Mouse (Mus musculus) liver, embryonic 12.5 days (tissue): ENCODE data around the gene Itpkc. TPM values are rescaled to one million over a fixed set of nuclear protein-coding genes. Genes with fewer than 3 reads are reported as not detected.

Source experiments
- ATAC-seq: fragments of 200-750 bp; cut with Nextera tagmentation; 2 replicates; pipeline ENCODE4 v1.8.0; 2017; ENCODE audit warnings: moderate number of reproducible peaks, mild to moderate bottlenecking, moderate library complexity
- H3K27ac ChIP-seq: fragments of 300-500 bp; sonication (generic); 2 replicates; pipeline ENCODE4 v1.5.1; 2016; ENCODE audit warnings: mild to moderate bottlenecking
- H3K27me3 ChIP-seq: fragments of 300-500 bp; sonication (generic); replicated peaks from 2 replicates; pipeline ENCODE4 v1.6.1; 2016; ENCODE audit warnings: mild to moderate bottlenecking, moderate library complexity
- H3K36me3 ChIP-seq: fragments of 300-500 bp; sonication (generic); 2 replicates; pipeline ENCODE4 v1.6.1; 2016; ENCODE audit warnings: mild to moderate bottlenecking, moderate library complexity
- H3K4me1 ChIP-seq: fragments of 300-500 bp; sonication (generic); 2 replicates; pipeline ENCODE4 v1.6.1; 2016
- H3K4me2 ChIP-seq: fragments of 300-500 bp; sonication (generic); 2 replicates; pipeline ENCODE4 v1.6.1; 2016; ENCODE audit warnings: mild to moderate bottlenecking, moderate library complexity
- H3K4me3 ChIP-seq: fragments of 300-500 bp; sonication (generic); 2 replicates; pipeline ENCODE4 v1.5.1; 2016; ENCODE audit warnings: mild to moderate bottlenecking, moderate library complexity
- H3K9ac ChIP-seq: fragments of 300-500 bp; sonication (generic); 2 replicates; pipeline ENCODE4 v1.6.1; 2016; ENCODE audit warnings: mild to moderate bottlenecking, moderate library complexity
- H3K9me3 ChIP-seq: fragments of 300-500 bp; sonication (generic); replicated peaks from 2 replicates; pipeline ENCODE4 v1.6.1; 2016; ENCODE audit warnings: mild to moderate bottlenecking, moderate library complexity
- WGBS: fragments of 180-500 bp; shearing (Covaris S2); methylation state at CpG from one replicate; pipeline ENCODE4 v1.1.7; 2016; ENCODE audit not compliant: insufficient replicate concordance; 5-methylcytosine and 5-hydroxymethylcytosine counted together
- polyA plus RNA-seq: library from polyadenylated mRNA; unstranded; fragments of >200 nt; fragmentation: Nextera tagmentation; extraction: Ambion mirVana; gene quantifications from 2 replicates; pipeline ENCODE4 v1.2.1, GENCODE M21; 2016

Itpkc gene
- polyA plus RNA-seq, 1 experiment from 2014 or later: 4.1 TPM

- Histone ChIP-seq H3K36me3 (peaks cover 89% of the 10 kb centered on the region), H3K4me1 (no peaks in the 10 kb centered on the region), H3K4me2 (no peak overlapping the region), H3K4me3 (no peak overlapping the region), H3K27ac (no peak overlapping the region), H3K9me3 (no peaks in the 10 kb centered on the region), H3K9ac (0 out of 2 replicates have a peak overlapping the region, but pooled peaks have one; percentile 23), H3K27me3 (no peaks in the 10 kb centered on the region)
- WGBS: 62% methylated on average over 2 of the region's 2 CpGs
- ATAC-seq: no peak
Measured at GRCm38 (mm10) chr7:27212626-27213025, 15.8 kb downstream of the Itpkc start.

DNA sequence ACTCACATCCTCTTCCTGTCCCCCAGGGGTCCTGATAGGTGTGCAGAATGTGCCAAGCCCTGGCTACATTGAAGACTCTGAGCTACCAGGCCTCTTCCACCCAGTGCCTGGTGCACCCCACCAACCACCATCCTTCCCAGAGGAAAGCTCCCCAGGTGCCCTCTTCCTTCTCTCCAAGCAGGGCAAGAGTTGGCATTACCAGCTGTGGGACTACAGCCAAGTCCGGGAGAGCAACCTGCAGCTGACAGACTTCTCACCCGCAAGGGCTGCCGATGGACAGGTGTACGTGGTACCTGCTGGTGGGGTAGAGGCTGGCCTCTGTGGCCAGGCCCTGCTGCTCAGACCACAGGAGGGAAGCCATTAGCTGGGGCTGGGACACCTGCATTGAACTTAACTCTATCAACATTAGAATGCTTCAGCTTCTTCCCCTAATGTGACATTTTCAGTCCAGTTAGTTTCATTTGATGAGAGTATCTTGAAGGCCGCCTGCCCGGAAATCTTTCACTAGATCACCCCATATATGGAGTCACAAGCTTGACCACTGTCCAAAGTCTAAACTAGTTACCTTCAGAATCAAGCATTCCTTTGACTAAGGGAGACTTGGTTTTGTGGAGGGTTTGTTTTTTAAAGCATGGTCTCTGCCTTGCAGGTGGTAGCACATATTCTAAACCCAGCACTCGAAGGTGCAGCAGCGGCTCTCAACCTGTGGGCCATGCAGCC, 24.6 kb downstream of the Itpkc start:
- Histone ChIP-seq H3K9ac (no peak overlapping the region), H3K4me2 (no peak overlapping the region), H3K36me3 (peaks cover 54% of the 10 kb centered on the region), H3K27me3 (no peaks in the 10 kb centered on the region), H3K9me3 (no peaks in the 10 kb centered on the region), H3K4me3 (no peak overlapping the region), H3K4me1 (no peaks in the 10 kb centered on the region), H3K27ac (no peak overlapping the region)
- WGBS: 88% methylated on average over 8 of the region's 8 CpGs
- ATAC-seq: no peak

- H3K4me3 ChIP-seq: no peak overlapping the region
- H3K9ac ChIP-seq: no peak overlapping the region
- H3K27me3 ChIP-seq: no peaks in the 10 kb centered on the region
- 85% methylated on average over 8 of the region's 8 CpGs for WGBS
- peaks cover 25% of the 10 kb centered on the region for H3K4me1 ChIP-seq
- no peak overlapping the region for H3K4me2 ChIP-seq
- peaks cover 43% of the 10 kb centered on the region for H3K36me3 ChIP-seq
- no peaks in the 10 kb centered on the region for H3K9me3 ChIP-seq
- ATAC-seq: no peak
- no peak overlapping the region for H3K27ac ChIP-seq
Measured at GRCm38 (mm10) chr7:27198779-27199178, 29.7 kb downstream of the Itpkc start.

DNA sequence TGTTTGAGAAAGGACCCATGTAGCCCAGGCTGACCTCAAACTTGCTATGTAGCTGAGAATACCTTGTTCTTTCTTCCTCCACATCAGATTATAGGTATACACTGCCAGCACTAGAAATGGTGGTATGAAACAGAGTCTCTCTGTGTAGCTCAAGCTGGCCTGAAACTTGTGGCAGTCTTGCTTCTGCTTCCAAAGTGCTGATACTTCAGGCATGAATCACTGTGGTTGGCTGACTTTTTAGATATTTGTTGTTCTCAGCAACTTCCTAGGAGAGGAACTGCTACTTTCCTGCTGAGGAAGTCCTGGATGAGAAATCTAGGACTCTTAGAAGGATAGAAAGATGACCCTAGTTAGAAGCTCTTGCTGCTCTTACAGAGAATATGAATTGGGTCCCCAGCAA, 30.1 kb downstream of the Itpkc start:
- Histone ChIP-seq H3K27ac (no peak overlapping the region), H3K4me3 (no peak overlapping the region), H3K27me3 (no peaks in the 10 kb centered on the region), H3K9me3 (no peaks in the 10 kb centered on the region), H3K4me2 (no peak overlapping the region), H3K9ac (no peak overlapping the region), H3K4me1 (peaks cover 30% of the 10 kb centered on the region), H3K36me3 (peaks cover 43% of the 10 kb centered on the region)
- ATAC-seq: no peak

GRCm38 (mm10) chr7:27197634-27198033, 30.8 kb downstream of the Itpkc start:
- no peak for ATAC-seq
- Histone ChIP-seq H3K4me2 (no peak overlapping the region), H3K9me3 (no peaks in the 10 kb centered on the region), H3K36me3 (peaks cover 44% of the 10 kb centered on the region), H3K27me3 (no peaks in the 10 kb centered on the region), H3K4me1 (peaks cover 30% of the 10 kb centered on the region), H3K27ac (no peak overlapping the region; the same call in 1 of the 2 replicates), H3K9ac (no peak overlapping the region), H3K4me3 (no peak overlapping the region)
- 80% methylated on average over 8 of the region's 8 CpGs for WGBS

DNA sequence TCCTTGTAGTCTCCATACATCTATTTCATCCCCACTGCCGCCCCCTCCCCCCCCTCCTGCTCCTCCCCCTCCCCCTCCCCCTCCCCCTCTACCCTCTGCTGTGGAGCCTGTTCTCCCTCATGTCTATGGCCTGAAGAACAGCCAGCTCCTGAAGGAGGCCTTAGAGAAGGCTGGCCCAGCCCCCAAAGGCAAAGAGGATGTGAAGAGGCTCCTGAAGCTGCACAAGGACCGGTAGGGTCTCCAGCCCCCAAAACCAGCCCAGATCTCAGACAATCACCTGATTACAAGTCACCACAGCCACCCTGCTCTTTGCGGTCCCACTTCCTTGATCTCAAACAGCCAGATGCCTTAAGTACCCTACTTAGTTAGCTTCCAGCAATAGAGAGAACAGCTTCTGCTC, 31.3 kb downstream of the Itpkc start:
- H3K4me3 ChIP-seq: no peak overlapping the region; the same call in 1 of the 2 replicates
- H3K9me3 ChIP-seq: no peaks in the 10 kb centered on the region
- peak overlapping the region; percentile 87 for H3K4me2 ChIP-seq
- peak overlapping the region; percentile 84; the same call in 1 of the 2 replicates for H3K27ac ChIP-seq
- ATAC-seq: no peak
- peaks cover 44% of the 10 kb centered on the region for H3K36me3 ChIP-seq
- H3K4me1 ChIP-seq: peaks cover 30% of the 10 kb centered on the region
- no peaks in the 10 kb centered on the region for H3K27me3 ChIP-seq
- 43% methylated on average over 3 of the region's 3 CpGs for WGBS
- no peak overlapping the region; the same call in 1 of the 2 replicates for H3K9ac ChIP-seq

DNA sequence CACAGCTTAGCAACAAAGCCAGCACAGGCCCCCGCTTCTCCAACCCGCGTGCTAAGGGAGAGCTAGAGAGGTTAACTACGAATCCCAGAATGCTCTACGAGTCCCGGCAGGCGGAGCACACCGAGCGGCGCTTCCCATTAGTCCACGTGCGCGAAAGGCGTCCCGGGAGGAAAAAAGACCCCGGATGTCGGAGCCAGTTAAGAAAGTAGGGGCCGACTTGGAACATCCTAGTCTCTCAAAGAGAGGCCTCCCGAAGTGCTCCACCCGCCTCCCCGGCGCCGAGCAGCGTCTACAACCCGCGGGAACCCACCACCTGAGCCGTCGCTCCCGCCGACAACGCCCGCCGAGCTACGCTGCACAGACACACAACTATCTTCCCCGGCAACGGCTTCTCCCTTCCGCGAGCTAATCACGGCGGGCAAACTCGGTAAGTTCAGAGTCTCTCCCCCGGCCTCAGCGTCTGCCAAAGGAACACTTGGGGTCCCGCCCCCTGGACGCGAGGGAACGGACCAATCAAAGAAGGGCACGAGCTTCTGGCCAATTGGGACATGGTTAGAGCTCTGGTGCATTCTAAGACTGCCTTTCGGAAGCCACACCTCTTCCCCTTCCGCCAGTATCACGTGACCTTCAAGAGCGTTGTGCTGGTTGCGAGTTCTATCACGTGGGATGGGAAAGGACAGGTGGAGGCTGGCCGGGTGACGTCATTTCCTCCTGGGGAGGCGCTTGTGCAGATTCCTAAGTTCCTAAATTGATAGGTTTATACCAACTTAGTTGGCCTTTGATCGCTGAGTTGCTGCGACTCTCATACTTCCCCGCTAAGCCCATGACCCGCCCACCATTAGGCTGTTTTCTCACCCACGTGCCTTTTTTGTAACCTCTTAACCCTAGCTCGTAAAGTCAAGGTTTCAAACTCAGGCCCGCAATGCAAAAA, 32.5 kb downstream of the Itpkc start, which contains the start of the genes BC024978 and Snrpa:
TSS of gene BC024978 (plus strand) at position 101 of the 931 bp plus-strand sequence.
TSS of gene Snrpa (minus strand) at position 591 of the 931 bp plus-strand sequence.
- WGBS: under 1% methylated on average over 64 of the region's 64 CpGs
- Histone ChIP-seq H3K27ac (peak within 1 kb of the TSS; percentile 97), H3K4me1 (peaks cover 30% of the 10 kb centered on the region), H3K4me3 (peak within 1 kb of the TSS; percentile 83), H3K9me3 (no peaks in the 10 kb centered on the region), H3K9ac (peak within 1 kb of the TSS; percentile 86), H3K27me3 (no peaks in the 10 kb centered on the region), H3K4me2 (peak within 1 kb of the TSS; percentile 87), H3K36me3 (peaks cover 48% of the 10 kb centered on the region)
- ATAC-seq: peak; percentile 97

- peaks cover 65% of the 10 kb centered on the region for H3K36me3 ChIP-seq
- H3K27me3 ChIP-seq: no peaks in the 10 kb centered on the region
- H3K4me3 ChIP-seq: no peak overlapping the region
- 72% methylated on average over 4 of the region's 4 CpGs for WGBS
- H3K9ac ChIP-seq: peak overlapping the region; percentile 10
- no peak overlapping the region for H3K27ac ChIP-seq
- ATAC-seq: no peak
- peaks cover 30% of the 10 kb centered on the region for H3K4me1 ChIP-seq
- no peaks in the 10 kb centered on the region for H3K9me3 ChIP-seq
- peak overlapping the region; percentile 25; the same call in 1 of the 2 replicates for H3K4me2 ChIP-seq
Measured at GRCm38 (mm10) chr7:27193731-27194130, 34.7 kb downstream of the Itpkc start.

DNA sequence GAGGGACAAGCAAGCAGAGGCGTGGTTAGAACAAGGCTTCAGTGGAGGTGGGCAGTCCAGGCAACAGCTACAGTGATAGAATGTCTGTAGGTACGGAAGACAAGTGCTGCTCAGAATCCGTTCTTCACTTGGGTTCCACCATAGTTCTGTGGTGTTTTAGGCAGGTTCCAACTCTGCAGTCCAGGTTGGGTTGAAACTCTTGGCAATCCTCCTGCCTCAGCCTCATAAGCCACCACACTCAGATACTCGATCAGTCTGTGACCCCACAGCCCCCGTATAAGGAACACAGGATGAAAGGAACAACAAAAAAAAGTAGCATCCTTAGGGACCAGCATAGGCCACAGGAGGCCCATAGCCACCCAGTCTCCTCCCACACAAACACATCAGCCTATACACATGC, 36.0 kb downstream of the Itpkc start:
- no peak overlapping the region for H3K4me2 ChIP-seq
- H3K36me3 ChIP-seq: peaks cover 69% of the 10 kb centered on the region
- no peak overlapping the region for H3K9ac ChIP-seq
- 83% methylated on average over 5 of the region's 5 CpGs for WGBS
- ATAC-seq: no peak
- no peak overlapping the region for H3K4me3 ChIP-seq
- no peak overlapping the region for H3K27ac ChIP-seq
- peaks cover 30% of the 10 kb centered on the region for H3K4me1 ChIP-seq
- H3K9me3 ChIP-seq: no peaks in the 10 kb centered on the region
- no peaks in the 10 kb centered on the region for H3K27me3 ChIP-seq

- peak; percentile 15; the same call in 1 of the 2 replicates for ATAC-seq
- H3K4me1 ChIP-seq: peaks cover 9% of the 10 kb centered on the region
- H3K36me3 ChIP-seq: peaks cover 97% of the 10 kb centered on the region
- no peak overlapping the region for H3K9ac ChIP-seq
- 91% methylated on average over 10 of the region's 10 CpGs for WGBS
- H3K27me3 ChIP-seq: no peaks in the 10 kb centered on the region
- no peak overlapping the region for H3K4me3 ChIP-seq
- H3K4me2 ChIP-seq: no peak overlapping the region
- no peak overlapping the region for H3K27ac ChIP-seq
- no peaks in the 10 kb centered on the region for H3K9me3 ChIP-seq
Measured at GRCm38 (mm10) chr7:27189271-27189931, 39.1 kb downstream of the Itpkc start.

GRCm38 (mm10) chr7:27185986-27186385, 42.5 kb downstream of the Itpkc start:
- no peaks in the 10 kb centered on the region for H3K9me3 ChIP-seq
- H3K9ac ChIP-seq: no peak overlapping the region
- 67% methylated on average over 5 of the region's 5 CpGs for WGBS
- no peak overlapping the region for H3K27ac ChIP-seq
- no peak for ATAC-seq
- no peaks in the 10 kb centered on the region for H3K27me3 ChIP-seq
- no peaks in the 10 kb centered on the region for H3K4me1 ChIP-seq
- no peak overlapping the region for H3K4me2 ChIP-seq
- no peak overlapping the region for H3K4me3 ChIP-seq
- H3K36me3 ChIP-seq: peaks cover 83% of the 10 kb centered on the region
